Mouse (Mus musculus): ENCODE measurements around the gene Il6st.

DNA sequence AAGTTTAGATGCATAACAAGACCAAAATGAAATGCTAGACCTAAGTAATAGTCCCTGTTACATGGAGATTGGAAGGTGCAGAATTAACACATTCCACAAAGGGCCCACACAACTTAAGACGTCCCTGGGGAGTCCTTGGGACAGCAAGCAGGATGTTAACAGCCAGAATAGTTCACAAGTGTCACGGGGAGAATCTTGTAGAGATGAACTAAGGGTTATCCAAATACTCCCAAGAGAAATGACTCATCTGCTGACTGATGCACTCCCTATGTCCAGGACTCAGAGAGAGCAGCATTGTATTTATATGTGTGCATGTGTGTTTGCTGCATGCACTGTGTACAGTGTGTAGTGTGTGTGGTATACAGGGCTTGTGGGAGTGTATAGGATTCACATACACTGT is 92.6 kb downstream of the Il6st start:
- no peak for TF ChIP-seq CTCF (IDR thresholded peaks at IDR 0.05; ENCODE audit: low read depth, low read length)
- TF ChIP-seq POLR2A (IDR thresholded peaks at IDR 0.05; ENCODE audit: borderline replicate concordance, low read depth, low read length): no peak

Data from bone marrow macrophage, adult 2 months (primary cell).